Mouse (Mus musculus): ENCODE results near the gene Hipk3. TPM values are rescaled to one million over a fixed set of nuclear protein-coding genes. Genes with fewer than 3 reads are reported as not detected.

The Hipk3 gene
- polyA plus RNA-seq, 1 experiment from 2014 or later = 6.3 TPM

GRCm38 (mm10) chr2:104511622-104512021 lies 17.4 kb upstream of the Hipk3 start:
- no peaks in the 10 kb centered on the region for H3K36me3 ChIP-seq (replicated peaks; ENCODE audit: insufficient read depth, low read length)

GRCm38 (mm10) chr2:104502388-104502787 lies 8.1 kb upstream of the Hipk3 start:
- H3K4me1 ChIP-seq (ENCODE audit: insufficient read depth) = no peaks in the 10 kb centered on the region; the same call in 1 of the 2 replicates
- H3K9me3 ChIP-seq (ENCODE audit: low read length) = no peaks in the 10 kb centered on the region
- H3K36me3 ChIP-seq (replicated peaks; ENCODE audit: insufficient read depth, low read length) = no peaks in the 10 kb centered on the region
- no peak overlapping the region for H3K4me3 ChIP-seq (ENCODE audit: low read depth, low read length)
- no peaks in the 10 kb centered on the region for H3K27me3 ChIP-seq (ENCODE audit: insufficient read depth, low read length)
- DNase-seq (no peak), ATAC-seq (no peak)
- WGBS (ENCODE audit: insufficient replicate concordance) = 50% methylated on average over 3 of the region's 3 CpGs
- H3K9ac ChIP-seq (replicated peaks) = no peak overlapping the region
- no peak overlapping the region for H3K4me2 ChIP-seq (ENCODE audit: low read depth, low read length)
- H3K27ac ChIP-seq (ENCODE audit: low read depth) = no peak overlapping the region
- TF ChIP-seq CTCF (IDR thresholded peaks at IDR 0.05; ENCODE audit: low read depth) (no peak), EP300 (IDR thresholded peaks at IDR 0.05; ENCODE audit: low read depth) (no peak)

More at GRCm38 (mm10) chr2:104511622-104512021, 17.4 kb upstream of the Hipk3 start:
- WGBS (ENCODE audit: insufficient replicate concordance) = 85% methylated on average over 8 of the region's 8 CpGs
- no peak overlapping the region for H3K27ac ChIP-seq (ENCODE audit: low read depth)
- H3K4me2 ChIP-seq (ENCODE audit: low read depth, low read length) = no peak overlapping the region
- no peaks in the 10 kb centered on the region for H3K4me1 ChIP-seq (ENCODE audit: insufficient read depth)
- no peaks in the 10 kb centered on the region for H3K9me3 ChIP-seq (ENCODE audit: low read length)
- no peak overlapping the region for H3K4me3 ChIP-seq (ENCODE audit: low read depth, low read length)
- TF ChIP-seq EP300 (IDR thresholded peaks at IDR 0.05; ENCODE audit: low read depth) (no peak), CTCF (IDR thresholded peaks at IDR 0.05; ENCODE audit: low read depth) (peak; percentile 37)
- DNase-seq = no peak
- H3K9ac ChIP-seq (replicated peaks) = no peak overlapping the region
- H3K27me3 ChIP-seq (ENCODE audit: insufficient read depth, low read length) = no peaks in the 10 kb centered on the region
- no peak for ATAC-seq

DNA sequence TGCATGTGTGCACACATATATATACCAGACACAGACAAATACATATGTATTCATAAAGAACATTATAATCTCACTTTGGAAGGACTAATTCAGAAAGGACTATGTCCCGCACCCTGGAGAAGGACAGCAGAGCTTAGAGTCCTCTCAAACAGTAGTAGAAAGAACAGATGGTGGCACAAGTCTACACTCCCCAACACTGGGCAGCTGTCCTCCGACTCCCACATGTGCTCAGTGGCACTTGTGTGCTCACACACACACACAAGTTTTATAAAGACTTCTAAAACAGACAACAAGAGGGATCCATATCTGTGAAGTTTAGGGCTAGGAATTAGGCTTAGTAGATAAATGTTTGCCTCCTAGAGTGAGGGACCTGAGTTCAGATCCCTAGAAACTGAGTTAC lies 6.8 kb upstream of the Hipk3 start:
- 84% methylated on average over 2 of the region's 2 CpGs for WGBS (ENCODE audit: insufficient replicate concordance)
- DNase-seq (no peak), ATAC-seq (no peak)
- Histone ChIP-seq H3K4me2 (ENCODE audit: low read depth, low read length) (no peak overlapping the region), H3K9ac (replicated peaks) (no peak overlapping the region), H3K36me3 (replicated peaks; ENCODE audit: insufficient read depth, low read length) (no peaks in the 10 kb centered on the region), H3K27ac (ENCODE audit: low read depth) (no peak overlapping the region), H3K4me3 (ENCODE audit: low read depth, low read length) (no peak overlapping the region), H3K9me3 (ENCODE audit: low read length) (no peaks in the 10 kb centered on the region), H3K27me3 (ENCODE audit: insufficient read depth, low read length) (no peaks in the 10 kb centered on the region), H3K4me1 (ENCODE audit: insufficient read depth) (peaks cover 2% of the 10 kb centered on the region; the same call in 1 of the 2 replicates)
- TF ChIP-seq CTCF (IDR thresholded peaks at IDR 0.05; ENCODE audit: low read depth) = no peak
- no peak for TF ChIP-seq EP300 (IDR thresholded peaks at IDR 0.05; ENCODE audit: low read depth)

DNA sequence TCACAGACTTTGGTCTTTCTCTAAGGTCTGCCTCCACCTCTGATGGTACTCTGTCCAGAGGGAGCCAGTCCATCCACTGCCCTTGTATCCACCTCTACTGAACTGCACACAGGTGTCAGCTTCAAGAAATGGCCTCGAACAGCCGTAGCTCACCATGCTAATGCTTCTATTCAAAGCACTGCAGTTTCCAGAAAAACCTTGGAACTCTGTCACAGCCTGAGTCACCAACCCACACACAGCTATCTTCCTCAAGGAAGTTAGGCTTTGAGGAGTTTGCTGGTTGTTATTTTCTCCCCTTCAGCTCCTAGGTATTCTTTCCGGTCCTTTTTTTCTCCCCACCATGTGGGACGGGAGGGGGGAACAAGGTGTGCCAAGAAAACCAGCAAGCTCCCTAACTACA lies 3.5 kb upstream of the Hipk3 start:
- Histone ChIP-seq H3K9me3 (ENCODE audit: low read length) (no peaks in the 10 kb centered on the region), H3K9ac (replicated peaks) (no peak overlapping the region), H3K27me3 (ENCODE audit: insufficient read depth, low read length) (no peaks in the 10 kb centered on the region), H3K4me3 (ENCODE audit: low read depth, low read length) (no peak overlapping the region), H3K4me1 (ENCODE audit: insufficient read depth) (peaks cover 14% of the 10 kb centered on the region; the same call in 1 of the 2 replicates), H3K4me2 (ENCODE audit: low read depth, low read length) (no peak overlapping the region), H3K36me3 (replicated peaks; ENCODE audit: insufficient read depth, low read length) (no peaks in the 10 kb centered on the region), H3K27ac (ENCODE audit: low read depth) (no peak overlapping the region)
- TF ChIP-seq CTCF (IDR thresholded peaks at IDR 0.05; ENCODE audit: low read depth) (no peak), EP300 (IDR thresholded peaks at IDR 0.05; ENCODE audit: low read depth) (no peak)
- 38% methylated on average over 4 of the region's 4 CpGs for WGBS (ENCODE audit: insufficient replicate concordance)
- ATAC-seq (no peak), DNase-seq (no peak)

- H3K4me2 ChIP-seq (ENCODE audit: low read depth, low read length) = no peak overlapping the region
- DNase-seq (no peak), ATAC-seq (no peak)
- H3K9me3 ChIP-seq (ENCODE audit: low read length) = no peaks in the 10 kb centered on the region
- no peak overlapping the region for H3K27ac ChIP-seq (ENCODE audit: low read depth)
- no peak overlapping the region for H3K4me3 ChIP-seq (ENCODE audit: low read depth, low read length)
- no peaks in the 10 kb centered on the region for H3K36me3 ChIP-seq (replicated peaks; ENCODE audit: insufficient read depth, low read length)
- 90% methylated on average over 2 of the region's 2 CpGs for WGBS (ENCODE audit: insufficient replicate concordance)
- peaks cover 14% of the 10 kb centered on the region; the same call in 1 of the 2 replicates for H3K4me1 ChIP-seq (ENCODE audit: insufficient read depth)
- no peak overlapping the region for H3K9ac ChIP-seq (replicated peaks)
- no peaks in the 10 kb centered on the region for H3K27me3 ChIP-seq (ENCODE audit: insufficient read depth, low read length)
- TF ChIP-seq EP300 (IDR thresholded peaks at IDR 0.05; ENCODE audit: low read depth) (no peak), CTCF (IDR thresholded peaks at IDR 0.05; ENCODE audit: low read depth) (no peak)
These were observed 3.0 kb upstream of the Hipk3 start for GRCm38 (mm10) chr2:104497231-104497630.

GRCm38 (mm10) chr2:104496206-104496605 lies 2.0 kb upstream of the Hipk3 start:
- Histone ChIP-seq H3K9ac (replicated peaks) (no peak overlapping the region), H3K4me1 (ENCODE audit: insufficient read depth) (peaks cover 14% of the 10 kb centered on the region; the same call in 1 of the 2 replicates), H3K27ac (ENCODE audit: low read depth) (no peak overlapping the region), H3K4me2 (ENCODE audit: low read depth, low read length) (no peak overlapping the region), H3K9me3 (ENCODE audit: low read length) (no peaks in the 10 kb centered on the region), H3K27me3 (ENCODE audit: insufficient read depth, low read length) (no peaks in the 10 kb centered on the region), H3K36me3 (replicated peaks; ENCODE audit: insufficient read depth, low read length) (no peaks in the 10 kb centered on the region), H3K4me3 (ENCODE audit: low read depth, low read length) (no peak overlapping the region)
- 62% methylated on average over 5 of the region's 5 CpGs for WGBS (ENCODE audit: insufficient replicate concordance)
- ATAC-seq (no peak), DNase-seq (no peak)
- TF ChIP-seq CTCF (IDR thresholded peaks at IDR 0.05; ENCODE audit: low read depth) = no peak
- no peak for TF ChIP-seq EP300 (IDR thresholded peaks at IDR 0.05; ENCODE audit: low read depth)

GRCm38 (mm10) chr2:104494801-104495185 lies 547 bp upstream of the Hipk3 start:
- peak overlapping the region; percentile 78 for H3K4me2 ChIP-seq (ENCODE audit: low read depth, low read length)
- peak overlapping the region; percentile 100 for H3K9ac ChIP-seq (replicated peaks)
- H3K36me3 ChIP-seq (replicated peaks; ENCODE audit: insufficient read depth, low read length) = no peaks in the 10 kb centered on the region
- no peak for ATAC-seq
- TF ChIP-seq EP300 (IDR thresholded peaks at IDR 0.05; ENCODE audit: low read depth) (no peak), CTCF (IDR thresholded peaks at IDR 0.05; ENCODE audit: low read depth) (no peak)
- 16% methylated on average over 9 of the region's 9 CpGs for WGBS (ENCODE audit: insufficient replicate concordance)
- DNase-seq = no peak
- no peaks in the 10 kb centered on the region for H3K9me3 ChIP-seq (ENCODE audit: low read length)
- no peaks in the 10 kb centered on the region for H3K27me3 ChIP-seq (ENCODE audit: insufficient read depth, low read length)
- H3K4me3 ChIP-seq (ENCODE audit: low read depth, low read length) = peak overlapping the region; percentile 96
- H3K4me1 ChIP-seq (ENCODE audit: insufficient read depth) = peaks cover 14% of the 10 kb centered on the region; the same call in 1 of the 2 replicates
- peak overlapping the region; percentile 100 for H3K27ac ChIP-seq (ENCODE audit: low read depth)
